Mouse (Mus musculus): Measurements from ENCODE around the gene Sh3bgr.

The Sh3bgr gene

DNA sequence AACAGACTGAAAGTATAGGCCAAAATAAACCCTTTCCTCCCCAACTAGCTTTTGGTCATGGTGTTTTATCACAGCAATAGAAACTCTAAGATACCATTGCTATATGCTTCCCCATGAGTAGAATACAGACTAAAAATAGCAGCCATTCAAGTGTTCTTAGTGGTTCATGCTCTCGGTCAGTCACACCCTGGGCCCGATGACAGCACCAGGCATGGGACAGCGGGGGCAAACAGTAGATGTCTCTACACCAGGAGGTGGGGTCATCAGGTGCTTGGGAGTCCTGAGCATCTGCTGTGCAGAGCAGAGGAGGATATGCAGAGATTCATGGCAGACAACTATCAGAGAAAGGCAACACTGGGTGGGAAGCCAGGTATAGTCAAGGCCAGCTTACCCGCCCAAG lies 12.8 kb downstream of the Sh3bgr start:
- no peak for DNase-seq

DNA sequence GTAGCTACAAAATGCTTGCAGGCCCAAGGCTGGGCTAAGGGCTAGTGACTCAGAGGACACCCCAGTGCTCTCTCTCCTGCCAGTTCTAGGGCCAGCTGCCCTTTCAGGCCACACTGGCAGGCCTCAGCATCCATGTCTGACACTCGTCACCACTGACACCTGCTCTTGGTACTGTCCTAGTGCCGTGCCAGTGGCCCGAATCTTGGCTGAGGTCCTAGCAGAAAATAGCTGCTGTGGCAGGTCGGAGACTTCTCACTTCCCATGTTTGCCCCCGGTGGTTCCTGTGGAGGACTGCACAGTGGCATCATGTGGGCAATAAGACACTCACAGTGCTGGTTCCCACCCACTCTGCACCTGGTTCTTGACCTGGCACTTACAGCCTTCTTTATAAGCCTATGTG lies 21.2 kb downstream of the Sh3bgr start:
- DNase-seq, result peak; percentile 18

DNA sequence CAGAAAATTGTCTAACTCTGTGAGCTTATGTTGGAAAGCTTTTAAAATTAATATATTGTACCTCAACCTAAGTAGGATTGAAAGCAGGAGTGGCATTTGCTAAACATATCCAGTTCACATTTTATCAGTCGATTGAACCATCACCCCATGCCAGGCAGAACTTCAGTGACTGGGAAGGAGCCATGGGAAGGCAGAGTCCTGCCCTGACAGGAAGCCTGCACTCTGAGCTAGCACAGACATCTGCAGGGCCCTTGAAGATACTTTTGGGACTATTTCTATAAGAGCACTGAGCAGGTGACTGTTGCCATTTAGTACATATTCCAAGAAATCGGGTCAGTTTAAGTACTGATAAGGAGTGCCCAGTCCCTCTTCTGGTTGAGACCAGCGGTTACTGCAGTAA lies 21.7 kb downstream of the Sh3bgr start:
- DNase-seq, result no peak

DNA sequence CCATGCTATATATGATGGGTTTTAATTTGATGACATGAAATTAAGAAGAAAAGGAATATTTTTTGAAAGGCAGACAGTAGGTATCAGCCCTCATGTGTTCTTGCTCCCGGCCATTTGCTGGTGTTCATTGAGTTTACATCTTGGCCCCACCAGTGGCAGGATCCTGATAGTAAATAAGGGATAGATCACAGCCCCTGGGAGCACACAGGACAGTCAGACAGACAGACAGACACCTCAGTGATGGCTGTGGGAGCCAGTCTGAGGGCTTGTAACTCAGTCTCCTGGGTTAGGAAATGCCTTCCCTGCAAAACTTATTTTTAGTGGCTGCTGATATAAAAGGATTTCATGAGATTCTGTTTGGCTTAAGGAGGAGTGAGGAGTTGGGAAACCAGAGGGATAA lies 22.2 kb downstream of the Sh3bgr start:
- DNase-seq, result no peak

DNA sequence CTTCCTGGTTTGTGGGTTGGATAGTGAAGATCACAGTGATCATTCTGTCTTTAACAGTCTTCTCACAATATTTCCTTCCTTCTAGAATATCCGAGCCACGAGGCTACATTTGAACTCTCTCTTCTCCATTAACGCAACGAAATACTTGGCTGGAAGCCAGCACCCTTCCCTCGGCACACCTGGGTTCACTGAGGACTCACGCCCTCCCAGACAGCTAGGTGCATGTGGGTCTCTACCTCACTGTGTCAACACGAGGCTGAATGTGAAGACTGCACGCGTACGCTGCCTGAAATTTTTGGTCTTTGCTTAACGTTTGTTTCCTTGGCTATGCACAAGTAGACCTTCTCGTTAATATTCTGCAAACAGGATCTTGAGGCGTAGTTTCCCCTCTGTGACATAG lies 28.2 kb downstream of the Sh3bgr start:
- DNase-seq, result no peak

DNA sequence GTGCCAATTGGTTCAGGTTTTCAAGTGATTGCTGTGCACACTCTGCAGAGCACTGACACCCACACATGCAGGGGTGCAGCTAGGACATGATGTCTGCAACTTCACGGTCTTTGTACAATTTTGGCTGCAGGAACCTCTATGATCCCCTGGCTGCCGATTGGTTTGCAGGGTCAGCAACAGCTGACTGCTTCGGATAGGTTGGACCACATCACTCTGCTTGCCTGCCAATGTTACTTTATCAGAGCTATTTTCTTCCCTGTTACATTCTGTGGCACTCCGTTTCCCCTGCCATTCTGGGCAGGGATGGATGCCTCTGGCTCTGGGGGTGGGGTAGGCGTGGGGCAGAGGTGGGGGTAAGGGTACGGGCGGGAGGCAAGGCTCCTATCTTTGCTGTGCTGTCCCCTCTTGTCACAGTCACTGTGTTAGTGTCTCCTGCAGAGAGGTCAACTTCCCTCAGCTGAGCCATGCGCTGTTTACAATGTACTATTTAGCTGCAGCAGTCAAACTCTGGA lies 28.9 kb downstream of the Sh3bgr start:
- no peak for DNase-seq

DNA sequence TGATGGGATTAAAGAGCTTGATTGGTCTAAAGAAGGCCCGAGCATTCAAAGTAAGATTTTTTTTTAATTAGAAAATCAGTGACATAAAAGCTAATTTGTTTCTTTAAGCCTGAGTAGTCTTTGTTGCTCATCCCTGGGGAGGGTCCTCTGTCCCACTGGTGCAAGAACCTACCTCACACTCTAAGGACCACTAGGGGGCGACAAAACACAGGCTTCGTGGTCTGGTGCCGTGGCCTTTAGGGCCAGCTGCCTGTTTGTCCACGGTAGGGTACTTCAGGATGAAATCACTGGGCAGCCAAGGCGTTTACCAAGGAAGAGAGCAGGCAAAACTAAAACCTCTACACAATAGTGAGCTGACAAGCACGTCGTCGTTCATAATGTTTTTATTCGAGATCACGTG lies 30.2 kb downstream of the Sh3bgr start:
- DNase-seq, result peak; percentile 88

DNA sequence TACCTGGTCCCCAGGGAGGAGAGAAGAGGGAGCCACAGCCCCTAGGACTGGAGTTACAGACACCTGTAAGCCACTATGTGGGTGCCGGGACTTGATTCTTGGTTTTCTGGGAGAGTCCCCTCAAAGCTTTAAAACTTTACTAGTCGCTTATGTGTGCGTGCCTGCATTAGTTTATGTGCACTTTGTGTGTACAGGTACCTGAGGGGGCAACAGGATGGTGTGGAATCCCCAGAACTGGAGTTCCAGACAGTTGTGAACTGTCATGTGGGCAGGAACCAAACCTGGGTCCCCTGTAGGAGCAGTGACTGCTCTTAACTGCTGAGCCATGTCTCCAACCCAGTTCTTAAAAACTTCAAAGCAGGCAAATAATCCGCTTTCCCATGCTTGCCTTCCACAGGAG lies 31.0 kb downstream of the Sh3bgr start:
- DNase-seq, result no peak

DNA sequence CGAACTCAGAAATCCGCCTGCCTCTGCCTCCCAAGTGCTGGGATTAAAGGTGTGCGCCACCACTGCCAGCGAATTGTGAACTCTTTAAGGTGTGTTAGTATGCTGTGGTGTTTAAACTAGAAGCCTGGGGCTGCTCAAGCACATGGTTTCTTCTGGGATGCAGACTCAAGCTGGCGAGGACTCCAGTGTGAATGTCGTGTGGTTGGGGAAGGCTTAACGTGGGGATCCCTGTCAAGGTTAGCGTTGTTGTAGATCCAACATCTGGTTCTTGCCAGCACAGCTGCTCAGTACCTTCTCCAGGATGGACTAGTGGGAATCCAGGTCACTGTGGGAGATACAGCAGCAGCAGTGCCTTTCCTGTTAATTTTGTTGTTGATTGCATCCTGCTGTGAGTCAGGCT lies 31.7 kb downstream of the Sh3bgr start:
- no peak for DNase-seq

DNA sequence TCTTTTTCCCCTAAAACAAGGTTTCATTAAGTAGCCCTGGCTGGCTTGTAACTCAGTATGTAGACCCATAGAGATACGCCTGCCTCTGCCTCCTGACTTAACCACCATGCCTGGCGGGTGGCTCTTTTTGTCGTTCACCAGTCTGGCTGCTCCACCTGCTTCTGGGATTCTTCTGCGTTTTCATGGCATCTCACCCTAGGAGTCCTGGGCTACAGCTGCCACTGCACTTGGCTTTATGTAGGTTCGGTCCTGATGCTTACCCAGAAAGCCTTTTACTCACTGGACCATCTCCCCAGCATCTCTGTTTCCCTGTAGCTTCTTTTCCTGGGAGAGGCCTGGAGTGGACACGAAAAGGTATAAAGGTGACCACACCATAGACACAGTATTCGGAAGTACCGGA lies 33.7 kb downstream of the Sh3bgr start:
- no peak for DNase-seq

DNA sequence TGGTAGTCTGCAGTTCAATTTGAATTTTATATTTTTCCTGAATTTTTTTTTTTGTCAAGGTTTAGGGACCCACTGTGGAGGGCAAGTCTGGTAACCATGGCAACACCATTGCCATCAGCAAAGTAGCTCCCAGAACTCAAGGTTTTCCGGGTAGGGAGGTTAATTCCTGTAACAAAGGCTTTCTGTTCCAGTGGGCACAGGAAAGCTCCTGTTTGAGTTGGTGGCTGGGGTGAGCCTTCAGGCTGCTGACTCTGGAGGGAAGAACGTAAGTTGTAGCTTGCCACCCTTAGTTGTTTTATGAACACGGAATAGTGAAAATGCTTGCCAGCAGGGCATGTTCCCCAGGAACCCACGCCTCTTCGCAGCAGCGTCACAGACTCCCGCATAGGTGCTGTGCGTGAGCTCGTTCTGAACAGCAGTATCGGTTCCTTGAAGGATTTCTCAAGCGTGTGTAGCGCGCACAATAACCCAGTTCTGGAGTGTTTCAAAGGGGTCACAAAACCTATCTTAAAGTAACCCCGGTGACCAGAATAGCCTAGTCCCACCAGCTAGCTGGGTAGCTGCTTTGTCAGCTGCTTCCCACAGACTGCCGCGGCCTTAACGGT lies 35.2 kb downstream of the Sh3bgr start, which contains the start of gene B3galt5:
TSS of gene B3galt5 (plus strand) at position 436 of the 605 bp plus-strand sequence.
- DNase-seq, result no peak

DNA sequence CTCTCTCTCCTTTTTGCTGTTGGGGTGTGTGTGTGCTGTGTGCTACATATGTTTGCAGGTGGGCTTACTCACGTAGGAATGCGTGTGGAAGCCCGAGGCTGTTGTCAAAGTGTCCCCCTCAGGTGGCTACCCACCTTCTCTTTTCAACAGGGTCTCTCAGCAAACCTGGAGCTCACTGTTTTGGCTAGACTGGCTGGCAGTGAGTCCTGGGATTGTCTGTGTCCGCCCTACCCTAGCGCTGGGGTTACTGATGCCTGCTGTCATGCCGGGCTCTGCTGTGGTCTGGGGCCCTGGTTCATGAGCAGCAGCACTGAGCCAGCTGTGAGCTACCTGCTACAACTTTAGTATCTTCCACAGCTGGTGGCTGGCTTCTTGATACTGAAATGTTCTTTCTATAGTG lies 44.2 kb downstream of the Sh3bgr start:
- no peak for DNase-seq

DNA sequence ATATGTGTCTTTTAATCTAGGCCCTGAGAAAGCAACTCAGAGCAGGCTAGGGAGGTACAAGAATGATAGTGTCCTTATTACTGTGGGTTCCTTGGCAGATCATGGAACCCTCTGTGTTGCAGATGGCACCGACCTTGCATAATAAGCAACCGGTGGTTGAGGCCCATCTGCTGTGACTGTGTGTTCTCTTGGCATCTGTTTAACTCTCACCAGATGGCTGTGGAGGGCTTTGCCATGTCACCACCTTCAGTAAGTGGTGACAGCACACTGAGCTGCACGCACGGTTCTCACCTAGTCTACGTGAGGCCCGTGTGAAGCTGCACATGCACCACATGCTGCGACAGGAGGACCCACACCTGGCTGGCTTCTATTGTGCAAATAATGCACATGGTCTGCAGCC lies 49.4 kb downstream of the Sh3bgr start:
- peak; percentile 57 for DNase-seq

DNA sequence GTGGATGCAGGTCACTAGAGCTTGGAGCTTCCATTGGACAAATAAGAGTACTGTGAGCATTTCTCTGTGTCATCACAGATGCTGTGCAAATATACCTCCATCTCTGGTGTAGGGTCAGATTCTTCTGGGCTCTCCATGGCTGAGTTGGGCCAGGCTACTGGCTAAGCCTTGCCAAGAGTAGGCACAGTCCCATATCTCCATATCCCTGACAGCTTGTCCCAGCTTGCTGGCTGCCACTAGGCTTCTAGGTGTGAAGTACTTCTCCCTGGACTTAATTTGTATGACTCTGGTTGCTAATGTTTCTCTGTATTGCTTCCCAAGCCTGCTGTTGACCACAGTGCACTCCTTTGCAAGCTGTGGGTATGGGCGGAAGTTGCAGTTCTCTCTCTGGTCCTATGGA lies 51.9 kb downstream of the Sh3bgr start:
- DNase-seq, result no peak

DNA sequence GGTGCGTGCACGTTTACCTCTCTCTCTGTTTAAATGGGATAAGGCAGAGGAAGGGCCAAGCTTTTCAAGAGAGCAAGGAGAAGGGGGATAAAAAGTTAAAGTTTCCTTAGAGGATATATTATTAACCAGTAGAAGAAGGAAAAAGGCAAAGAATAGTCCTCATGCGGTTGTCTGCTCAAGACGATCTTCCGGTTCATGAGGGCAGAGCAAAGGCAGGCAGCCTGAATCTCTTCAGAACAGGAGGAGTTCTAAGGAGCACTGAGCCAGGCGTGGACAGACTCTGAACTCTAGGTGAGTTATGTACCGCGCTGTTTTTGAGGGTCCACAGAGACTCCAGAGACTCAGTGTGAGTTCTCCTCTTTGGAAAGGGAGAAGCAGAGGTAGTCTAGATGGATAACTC lies 58.2 kb downstream of the Sh3bgr start:
- DNase-seq, result no peak

DNA sequence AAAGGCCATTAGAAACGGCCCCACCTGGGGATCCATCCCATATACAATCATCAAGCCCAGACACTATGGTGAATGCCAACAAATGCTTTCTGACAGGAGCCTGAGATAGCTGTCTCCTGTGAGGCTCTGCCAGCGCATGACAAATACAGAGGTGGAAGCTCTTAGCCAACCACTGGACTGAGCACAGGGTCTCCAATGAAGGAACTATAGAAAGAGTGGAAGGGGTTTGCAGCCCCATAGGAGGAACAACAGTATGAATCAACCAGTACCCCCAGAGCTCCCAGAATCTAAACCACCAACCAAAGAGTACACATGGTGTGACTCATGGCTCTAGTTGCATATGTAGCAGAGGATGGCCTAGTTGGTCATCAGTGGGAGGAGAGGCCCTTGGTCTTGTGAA lies 71.5 kb downstream of the Sh3bgr start:
- DNase-seq, result no peak

DNA sequence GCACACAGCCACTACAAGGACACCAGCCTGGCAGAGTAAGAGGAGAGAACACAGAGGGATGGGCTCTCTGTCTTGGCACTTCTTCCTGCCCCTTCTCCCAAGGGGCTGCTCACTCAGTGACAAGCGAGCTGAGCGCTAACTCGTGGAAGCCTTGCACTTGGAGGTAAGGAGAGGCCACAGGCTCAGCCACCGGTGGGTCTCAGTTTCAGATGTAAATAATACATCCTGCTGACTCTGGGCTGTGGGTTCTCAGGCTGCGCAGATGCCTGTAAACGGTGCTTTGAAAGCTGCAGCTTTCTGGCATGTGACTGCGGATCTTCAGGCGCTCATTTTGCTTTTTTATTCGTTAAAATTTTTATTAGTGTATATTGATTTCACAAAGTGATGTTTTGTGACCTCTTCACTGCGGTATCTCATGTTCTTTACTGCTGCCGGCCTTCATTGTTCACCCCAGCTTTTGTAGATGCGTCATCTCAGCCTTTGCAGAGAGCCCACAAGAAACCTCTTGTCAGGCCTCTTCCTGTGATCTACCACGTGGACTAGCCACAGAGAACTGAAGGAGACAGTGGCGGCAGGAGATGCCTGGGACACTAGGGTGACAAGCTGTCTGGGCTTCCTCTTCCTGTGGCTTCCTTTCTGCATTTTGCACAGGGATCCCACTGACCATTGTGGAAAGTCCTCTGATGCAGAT lies 72.8 kb downstream of the Sh3bgr start:
- DNase-seq, result peak; percentile 12

DNA sequence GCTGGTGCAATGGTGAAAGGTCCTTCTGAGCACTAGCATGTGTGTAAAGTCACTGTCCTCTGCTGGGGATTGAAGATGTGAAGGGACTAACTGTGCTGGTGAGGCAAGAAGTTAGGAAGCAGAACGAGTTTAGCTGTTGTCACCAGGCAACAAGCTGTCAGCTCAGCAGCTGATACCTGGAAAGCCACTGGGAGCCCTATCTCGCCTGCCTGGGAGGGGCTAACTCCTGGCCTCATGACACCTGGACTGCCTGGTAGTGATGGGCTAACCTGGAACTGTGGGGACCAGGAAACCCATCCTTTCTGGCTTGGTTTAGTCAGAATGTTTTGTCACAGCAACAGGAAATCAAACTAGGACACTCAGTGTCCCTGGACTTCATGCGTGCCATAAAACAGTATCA lies 76.3 kb downstream of the Sh3bgr start:
- DNase-seq, result no peak
